Mouse (Mus musculus) heart, postnatal 0 days (tissue): Measurements from ENCODE around the gene Tnfrsf13c.

ENCODE experiments used
- CTCF ChIP-seq: IDR thresholded peaks from 2 replicates; pipeline ENCODE4 v1.5.1; 2016; ENCODE audit warnings: antibody characterized with exemption, control low read depth, low read depth
- EP300 ChIP-seq: IDR thresholded peaks from 2 replicates; pipeline ENCODE4 v1.6.1; 2016; ENCODE audit warnings: antibody characterized with exemption, low read depth

DNA sequence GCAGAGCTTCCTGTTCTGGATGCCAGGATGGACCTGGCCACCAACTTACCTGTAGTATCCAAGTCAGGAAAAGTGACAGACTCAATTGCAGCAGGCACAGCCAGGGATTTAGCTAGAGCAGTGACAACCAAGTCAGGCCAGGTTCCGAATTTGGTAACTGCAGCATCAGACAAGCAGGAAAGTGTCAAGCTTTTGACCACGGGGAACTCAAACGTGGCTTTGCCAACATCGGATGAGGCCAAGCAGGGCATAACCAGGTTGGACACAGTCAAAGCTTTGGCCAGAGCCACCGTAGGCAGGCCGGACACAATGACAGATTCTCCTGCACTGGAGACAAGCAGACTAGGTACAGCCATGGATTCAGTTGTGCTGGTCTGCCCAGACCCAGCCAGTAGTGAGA lies 48.1 kb upstream of the Tnfrsf13c start:
- TF ChIP-seq CTCF, result no peak
- TF ChIP-seq EP300, result no peak
